Mouse (Mus musculus): ENCODE measurements at regions not wholly inside any gene's neighbourhood (a gene's known extent, or its start where the extent isn't known, plus 50 kb on each side); places are given as distances from the start of the nearest gene placed in this dataset.

- Histone ChIP-seq H3K36me3 (replicated peaks) (no peaks in the 10 kb centered on the region), H3K9me3 (no peaks in the 10 kb centered on the region), H3K9ac (no peak overlapping the region), H3K4me1 (no peaks in the 10 kb centered on the region), H3K27me3 (no peaks in the 10 kb centered on the region), H3K27ac (no peak overlapping the region), H3K4me3 (replicated peaks) (no peak overlapping the region), H3K4me2 (no peak overlapping the region)
- WGBS = 25% methylated on average over 4 of the region's 4 CpGs
- no peak; the same call in 1 of the 2 replicates for ATAC-seq (ENCODE audit: low FRiP score)
These were observed 456.9 kb upstream of the Gcfc2 start for GRCm38 (mm10) chr6:81466536-81466935.

GRCm38 (mm10) chr6:81471340-81471955 lies 452.0 kb upstream of the Gcfc2 start:
- Histone ChIP-seq H3K9me3 (no peaks in the 10 kb centered on the region), H3K4me2 (no peak overlapping the region), H3K4me1 (no peaks in the 10 kb centered on the region), H3K27me3 (no peaks in the 10 kb centered on the region), H3K4me3 (replicated peaks) (no peak overlapping the region), H3K36me3 (replicated peaks) (no peaks in the 10 kb centered on the region), H3K9ac (no peak overlapping the region), H3K27ac (no peak overlapping the region)
- WGBS = 84% methylated on average over 9 of the region's 9 CpGs
- ATAC-seq (ENCODE audit: low FRiP score) = no peak

GRCm38 (mm10) chr6:81472506-81472905 lies 451.0 kb upstream of the Gcfc2 start:
- ATAC-seq (ENCODE audit: low FRiP score) = no peak

DNA sequence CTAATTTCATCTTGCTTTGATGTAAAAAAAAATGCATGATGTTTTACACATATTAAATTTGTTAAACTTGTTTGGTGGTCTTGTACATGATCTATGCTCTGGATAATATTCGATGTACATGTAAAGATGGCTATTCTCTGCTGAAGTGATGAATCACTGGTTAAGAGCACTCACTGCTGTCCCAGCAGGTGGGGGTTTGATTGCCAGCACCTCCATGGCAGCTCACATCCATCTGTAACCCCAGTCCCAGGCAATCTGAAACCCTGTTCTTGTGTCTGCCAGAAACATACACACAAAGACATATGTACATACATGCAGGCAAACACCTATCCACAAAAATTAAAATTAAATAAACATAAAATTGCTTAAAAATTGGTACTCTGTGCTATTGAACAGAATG lies 448.7 kb upstream of the Gcfc2 start:
- H3K27me3 ChIP-seq = no peaks in the 10 kb centered on the region
- H3K36me3 ChIP-seq (replicated peaks) = no peaks in the 10 kb centered on the region
- WGBS = 94% methylated on average over 1 of the region's 1 CpGs
- H3K9me3 ChIP-seq = no peaks in the 10 kb centered on the region
- no peak for ATAC-seq (ENCODE audit: low FRiP score)
- H3K4me1 ChIP-seq = no peaks in the 10 kb centered on the region
- H3K27ac ChIP-seq = no peak overlapping the region
- H3K4me3 ChIP-seq (replicated peaks) = no peak overlapping the region
- H3K9ac ChIP-seq = no peak overlapping the region
- H3K4me2 ChIP-seq = no peak overlapping the region

More at GRCm38 (mm10) chr6:81472506-81472905, 451.0 kb upstream of the Gcfc2 start:
- Histone ChIP-seq H3K27ac (no peak overlapping the region), H3K9me3 (no peaks in the 10 kb centered on the region), H3K9ac (no peak overlapping the region), H3K36me3 (replicated peaks) (no peaks in the 10 kb centered on the region), H3K27me3 (no peaks in the 10 kb centered on the region), H3K4me1 (no peaks in the 10 kb centered on the region), H3K4me2 (no peak overlapping the region), H3K4me3 (replicated peaks) (no peak overlapping the region)
- 90% methylated on average over 3 of the region's 3 CpGs for WGBS

DNA sequence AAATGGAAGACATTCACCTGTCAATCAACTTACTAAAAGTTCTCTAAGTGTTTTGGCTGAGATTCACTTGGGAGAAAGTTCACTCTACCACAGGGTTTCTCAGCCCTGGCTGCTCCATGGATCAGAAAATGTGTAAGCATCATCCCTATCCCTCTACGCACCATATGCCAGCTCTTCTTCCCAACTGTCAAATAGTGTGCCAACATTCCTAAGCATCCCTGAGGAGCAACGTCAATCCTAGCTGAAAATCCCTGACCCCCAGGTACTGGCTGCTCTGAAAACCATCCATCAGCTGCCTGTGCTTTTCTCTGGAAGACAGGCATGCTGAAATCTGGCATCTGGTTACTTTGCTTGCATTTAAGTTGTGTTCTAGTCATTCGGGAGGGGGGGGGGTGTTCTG lies 436.5 kb upstream of the Gcfc2 start:
- WGBS = 80% methylated on average over 3 of the region's 3 CpGs

GRCm38 (mm10) chr6:81496239-81496638 lies 427.2 kb upstream of the Gcfc2 start:
- Histone ChIP-seq H3K27me3 (no peaks in the 10 kb centered on the region), H3K36me3 (replicated peaks) (no peaks in the 10 kb centered on the region), H3K4me1 (no peaks in the 10 kb centered on the region), H3K9ac (no peak overlapping the region), H3K27ac (no peak overlapping the region), H3K4me3 (replicated peaks) (no peak overlapping the region), H3K9me3 (no peaks in the 10 kb centered on the region), H3K4me2 (no peak overlapping the region)
- WGBS = 86% methylated on average over 7 of the region's 7 CpGs
- no peak for ATAC-seq (ENCODE audit: low FRiP score)

More for the DNA sequence above, 436.5 kb upstream of the Gcfc2 start:
- no peak for ATAC-seq (ENCODE audit: low FRiP score)
- no peaks in the 10 kb centered on the region for H3K4me1 ChIP-seq
- no peak overlapping the region for H3K27ac ChIP-seq
- H3K36me3 ChIP-seq (replicated peaks) = no peaks in the 10 kb centered on the region
- no peak overlapping the region for H3K4me2 ChIP-seq
- no peaks in the 10 kb centered on the region for H3K27me3 ChIP-seq
- H3K4me3 ChIP-seq (replicated peaks) = no peak overlapping the region
- no peaks in the 10 kb centered on the region for H3K9me3 ChIP-seq
- H3K9ac ChIP-seq = no peak overlapping the region

- H3K27me3 ChIP-seq = no peaks in the 10 kb centered on the region
- H3K4me3 ChIP-seq (replicated peaks) = no peak overlapping the region
- no peak overlapping the region for H3K4me2 ChIP-seq
- H3K36me3 ChIP-seq (replicated peaks) = no peaks in the 10 kb centered on the region
- H3K4me1 ChIP-seq = no peaks in the 10 kb centered on the region
- ATAC-seq (ENCODE audit: low FRiP score) = no peak
- no peaks in the 10 kb centered on the region for H3K9me3 ChIP-seq
- no peak overlapping the region for H3K27ac ChIP-seq
- H3K9ac ChIP-seq = no peak overlapping the region
- 86% methylated on average over 1 of the region's 1 CpGs for WGBS
These were observed 406.3 kb upstream of the Gcfc2 start for GRCm38 (mm10) chr6:81517185-81517584.

GRCm38 (mm10) chr6:81562260-81562659 lies 361.2 kb upstream of the Gcfc2 start:
- Histone ChIP-seq H3K9me3 (no peaks in the 10 kb centered on the region), H3K27ac (no peak overlapping the region), H3K36me3 (replicated peaks) (no peaks in the 10 kb centered on the region), H3K4me1 (no peaks in the 10 kb centered on the region), H3K27me3 (no peaks in the 10 kb centered on the region), H3K9ac (no peak overlapping the region), H3K4me2 (no peak overlapping the region), H3K4me3 (replicated peaks) (no peak overlapping the region)
- WGBS = 71% methylated on average over 2 of the region's 2 CpGs
- no peak for ATAC-seq (ENCODE audit: low FRiP score)

GRCm38 (mm10) chr6:81563192-81563591 lies 360.3 kb upstream of the Gcfc2 start:
- no peaks in the 10 kb centered on the region for H3K36me3 ChIP-seq (replicated peaks)
- no peak for ATAC-seq (ENCODE audit: low FRiP score)
- no peak overlapping the region for H3K4me3 ChIP-seq (replicated peaks)
- 85% methylated on average over 2 of the region's 2 CpGs for whole genome bisulfite sequencing
- H3K4me2 ChIP-seq = no peak overlapping the region
- H3K27ac ChIP-seq = no peak overlapping the region
- H3K9ac ChIP-seq = no peak overlapping the region
- H3K4me1 ChIP-seq = no peaks in the 10 kb centered on the region
- H3K27me3 ChIP-seq = no peaks in the 10 kb centered on the region
- no peaks in the 10 kb centered on the region for H3K9me3 ChIP-seq

GRCm38 (mm10) chr6:81564295-81564694 lies 359.2 kb upstream of the Gcfc2 start:
- Histone ChIP-seq H3K4me3 (replicated peaks) (no peak overlapping the region), H3K4me2 (no peak overlapping the region), H3K27ac (no peak overlapping the region), H3K9me3 (no peaks in the 10 kb centered on the region), H3K9ac (no peak overlapping the region), H3K4me1 (no peaks in the 10 kb centered on the region), H3K27me3 (no peaks in the 10 kb centered on the region), H3K36me3 (replicated peaks) (no peaks in the 10 kb centered on the region)
- 92% methylated on average over 1 of the region's 1 CpGs for WGBS
- ATAC-seq (ENCODE audit: low FRiP score) = no peak

- Histone ChIP-seq H3K9me3 (no peaks in the 10 kb centered on the region), H3K4me2 (no peak overlapping the region), H3K9ac (no peak overlapping the region), H3K4me1 (no peaks in the 10 kb centered on the region), H3K27ac (no peak overlapping the region), H3K4me3 (replicated peaks) (no peak overlapping the region), H3K36me3 (replicated peaks) (no peaks in the 10 kb centered on the region), H3K27me3 (no peaks in the 10 kb centered on the region)
- no peak for ATAC-seq (ENCODE audit: low FRiP score)
- WGBS = 93% methylated on average over 1 of the region's 1 CpGs
These were observed 336.9 kb upstream of the Gcfc2 start for GRCm38 (mm10) chr6:81586441-81587117.

DNA sequence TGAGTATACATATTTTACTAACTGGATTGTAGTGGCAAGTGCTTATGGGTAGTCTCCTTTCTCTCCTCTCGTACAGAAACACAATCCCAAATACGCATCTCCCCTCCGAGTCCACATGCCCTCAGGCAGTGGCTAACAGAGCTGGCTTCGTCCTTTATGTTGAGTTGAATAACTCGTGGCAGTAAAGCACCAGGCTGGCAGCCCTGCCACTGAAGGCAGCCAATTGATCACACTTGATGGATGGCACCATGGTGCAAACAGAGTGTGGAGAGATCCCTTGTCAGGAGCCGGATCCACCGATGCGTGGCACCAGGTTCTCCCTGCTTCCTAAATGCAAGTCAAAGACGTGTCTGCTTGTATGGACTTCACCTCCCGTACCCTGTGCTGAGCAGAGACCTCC lies 333.7 kb upstream of the Gcfc2 start:
- WGBS = 73% methylated on average over 10 of the region's 10 CpGs
- Histone ChIP-seq H3K36me3 (replicated peaks) (no peaks in the 10 kb centered on the region), H3K27me3 (no peaks in the 10 kb centered on the region), H3K4me2 (no peak overlapping the region), H3K9me3 (no peaks in the 10 kb centered on the region), H3K9ac (no peak overlapping the region), H3K4me1 (peaks cover 5% of the 10 kb centered on the region), H3K27ac (no peak overlapping the region), H3K4me3 (replicated peaks) (no peak overlapping the region)
- no peak for ATAC-seq (ENCODE audit: low FRiP score)

GRCm38 (mm10) chr6:81595926-81596325 lies 327.5 kb upstream of the Gcfc2 start:
- Histone ChIP-seq H3K4me2 (no peak overlapping the region), H3K36me3 (replicated peaks) (no peaks in the 10 kb centered on the region), H3K4me3 (replicated peaks) (no peak overlapping the region), H3K27me3 (peaks cover 5% of the 10 kb centered on the region; the same call in 1 of the 2 replicates), H3K9ac (no peak overlapping the region), H3K9me3 (no peaks in the 10 kb centered on the region), H3K27ac (no peak overlapping the region), H3K4me1 (peaks cover 13% of the 10 kb centered on the region)
- 25% methylated on average over 2 of the region's 2 CpGs for WGBS
- peak; percentile 41; the same call in 1 of the 2 replicates for ATAC-seq (ENCODE audit: low FRiP score)

Data from forebrain, embryonic 12.5 days (tissue).